Mouse (Mus musculus) urinary bladder, adult 2 months (tissue): Measurements from ENCODE around the gene Olfr641. TPM values are rescaled to one million over a fixed set of nuclear protein-coding genes. Genes with fewer than 3 reads are reported as not detected.

Experiments
- DNase-seq: peaks from one replicate; pipeline ENCODE4 v3.0.0; 2022; ENCODE audit warnings: low spot score
- polyA plus RNA-seq: library from polyadenylated mRNA; depleted of rRNA; stranded (reverse); fragments of >200 nt; gene quantifications from 2 replicates; pipeline ENCODE4 v1.2.3, GENCODE M21; 2012; rRNA removed

Olfr641 gene
- not detected in 2 replicates for polyA plus RNA-seq

DNA sequence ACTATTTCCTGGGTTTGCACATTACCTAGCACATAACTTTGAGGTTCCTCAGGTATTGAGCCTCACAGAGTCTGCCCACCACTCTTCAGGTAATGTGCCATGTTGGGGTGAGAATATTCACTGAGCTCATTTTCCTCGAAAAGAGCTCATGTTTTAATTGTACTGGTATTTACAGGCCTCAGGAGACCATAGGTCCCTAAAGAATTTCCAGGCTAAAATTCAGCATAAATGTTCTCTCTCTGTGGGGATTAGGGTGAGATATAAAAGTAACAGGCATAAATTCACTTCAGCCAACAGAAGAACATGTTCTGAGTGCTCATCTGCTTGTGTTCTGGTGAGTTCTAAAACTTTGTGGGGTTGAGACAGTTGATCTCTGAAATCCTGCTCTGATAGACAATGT lies at the start of gene Olfr641:
Gene Olfr641, plus strand, starts transcription at position 301 of the 400 bp plus-strand sequence.
- DNase-seq = no peak

DNA sequence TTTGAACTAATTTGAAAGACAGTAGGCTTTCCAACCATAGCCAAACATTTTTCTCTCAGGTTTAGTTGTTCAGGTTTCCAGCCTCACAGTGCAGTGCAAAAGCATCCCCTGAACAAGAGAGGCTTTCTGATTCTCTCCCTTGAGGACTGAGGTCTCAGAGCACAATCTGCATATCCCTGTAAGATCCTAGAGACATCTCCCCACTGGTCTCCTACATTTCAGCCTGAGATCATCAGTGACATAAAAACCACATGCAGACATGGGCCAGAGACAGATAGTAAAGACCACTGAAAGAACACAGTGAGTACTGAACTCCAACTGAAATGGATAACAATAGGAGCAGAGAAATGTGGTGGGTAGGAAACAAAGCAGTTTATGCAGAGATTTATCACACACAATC lies 36.8 kb upstream of the Olfr641 start, which contains the start of gene Olfr638:
Gene Olfr638, plus strand, starts transcription at position 301 of the 400 bp plus-strand sequence.
- DNase-seq = no peak

DNA sequence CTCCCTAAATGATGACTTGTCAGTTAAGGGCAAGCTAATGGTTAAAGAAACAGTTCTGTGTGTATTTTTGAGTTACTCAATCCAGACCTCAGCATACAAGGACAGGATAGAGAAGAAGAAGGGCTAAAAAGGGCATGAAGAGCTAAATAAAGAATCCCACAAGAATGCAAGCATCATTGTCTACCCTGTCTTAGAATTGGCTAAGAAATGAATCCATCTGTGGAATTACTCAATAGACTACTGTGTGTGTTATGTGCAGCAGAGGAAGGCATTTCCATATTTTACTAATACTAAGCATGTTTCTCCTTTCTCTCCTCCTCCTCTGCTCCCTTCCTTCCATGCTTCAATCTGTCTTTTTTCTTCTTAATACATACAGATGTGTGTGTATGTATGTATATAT lies 36.1 kb upstream of the Olfr641 start:
- no peak for DNase-seq

DNA sequence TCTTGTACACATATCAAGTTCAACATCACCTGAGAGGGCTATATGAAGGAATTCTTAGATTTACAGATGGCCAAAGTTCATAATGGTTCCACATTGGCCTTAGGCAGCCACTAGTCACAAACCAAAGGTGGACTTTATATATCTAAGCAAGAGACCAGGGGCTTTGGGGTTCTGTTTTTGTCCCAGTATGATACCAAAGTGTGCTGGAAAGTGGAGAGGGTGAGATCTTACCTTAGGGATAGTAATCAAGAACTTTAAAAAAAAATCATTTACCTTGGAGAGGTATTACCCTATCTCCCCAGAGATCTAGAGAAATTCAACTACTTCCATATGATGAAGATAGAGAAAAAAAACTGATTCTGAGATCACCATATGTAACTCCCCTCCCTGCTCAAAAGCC lies 18.0 kb upstream of the Olfr641 start, which contains the start of gene Olfr639:
Gene Olfr639, minus strand, starts transcription at position 101 of the 400 bp plus-strand sequence.
- no peak for DNase-seq

DNA sequence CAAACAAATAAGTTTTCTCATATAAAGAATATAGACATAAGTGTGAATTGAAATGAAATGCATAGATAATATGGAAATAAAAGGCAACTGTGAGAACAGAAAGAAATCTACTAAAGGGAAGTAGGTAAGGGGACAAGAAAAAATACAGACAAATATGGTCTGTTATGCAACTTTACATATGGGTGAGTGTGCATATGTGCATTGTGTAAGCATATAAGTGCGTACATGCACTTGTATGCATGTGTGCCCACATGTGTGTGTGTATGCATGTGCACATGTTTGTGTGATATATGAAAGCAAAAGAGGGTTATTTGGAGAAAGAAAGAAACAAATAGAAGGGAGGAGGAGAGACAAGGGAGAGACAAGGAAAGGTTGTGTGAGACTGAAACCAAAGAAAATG lies 16.3 kb upstream of the Olfr641 start:
- DNase-seq = no peak

DNA sequence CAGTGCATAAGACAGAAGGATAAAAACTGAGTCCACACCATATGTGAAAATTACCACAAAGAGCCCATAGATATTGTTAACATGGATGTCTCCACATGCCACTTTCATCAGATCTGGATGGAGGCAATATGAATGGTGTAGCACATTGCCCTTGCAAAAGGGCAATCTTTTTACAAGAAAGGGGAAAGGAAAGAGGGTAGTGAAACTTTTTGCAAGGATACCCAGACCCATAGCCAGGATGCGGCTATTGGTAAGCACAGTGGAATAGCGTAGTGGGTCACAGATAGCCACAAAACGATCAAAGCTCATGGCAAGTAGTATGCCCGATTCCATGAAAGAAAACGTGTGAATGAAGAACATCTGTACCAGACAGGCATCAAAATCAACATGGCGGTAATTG lies 13.6 kb upstream of the Olfr641 start:
- DNase-seq = no peak

DNA sequence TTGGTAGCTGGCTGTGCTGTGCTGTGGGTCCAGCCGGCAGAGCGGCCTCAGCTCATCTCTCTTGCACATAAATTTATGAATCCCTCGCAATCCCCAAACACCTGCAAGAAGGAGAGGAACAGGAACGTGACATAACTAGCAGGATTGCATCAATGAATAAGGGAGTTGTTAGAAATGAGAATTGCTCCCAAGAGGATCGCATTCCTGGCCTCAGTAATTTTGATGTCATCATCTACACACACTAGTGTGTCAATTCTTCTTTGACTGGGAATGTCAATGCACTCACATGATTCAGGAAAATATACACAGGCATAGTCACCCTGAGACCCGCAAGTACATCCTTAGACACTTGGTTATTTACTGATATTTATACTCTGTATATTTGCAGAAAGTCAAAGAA lies 9.8 kb upstream of the Olfr641 start, which contains the start of gene Olfr640:
Gene Olfr640, minus strand, starts transcription at position 101 of the 400 bp plus-strand sequence.
- DNase-seq = no peak

DNA sequence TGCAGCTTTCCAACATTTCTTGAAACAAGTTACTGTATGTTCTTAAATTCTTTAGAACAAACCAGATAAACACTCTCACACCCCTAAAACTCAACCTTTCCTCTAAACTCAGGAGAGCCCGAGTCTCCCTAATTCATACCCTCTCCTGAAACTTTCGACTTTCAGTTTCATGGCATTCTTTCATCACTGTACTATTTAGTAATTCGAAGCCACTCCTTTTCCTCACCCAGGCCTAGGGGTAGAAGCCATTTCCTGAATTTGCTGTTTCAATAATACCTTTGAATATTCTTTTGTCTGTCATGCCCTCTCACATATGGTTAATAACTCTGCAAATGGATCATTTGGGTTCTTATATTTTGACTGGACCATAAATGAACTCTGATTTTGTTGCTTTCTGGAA lies 8.3 kb upstream of the Olfr641 start:
- no peak for DNase-seq

DNA sequence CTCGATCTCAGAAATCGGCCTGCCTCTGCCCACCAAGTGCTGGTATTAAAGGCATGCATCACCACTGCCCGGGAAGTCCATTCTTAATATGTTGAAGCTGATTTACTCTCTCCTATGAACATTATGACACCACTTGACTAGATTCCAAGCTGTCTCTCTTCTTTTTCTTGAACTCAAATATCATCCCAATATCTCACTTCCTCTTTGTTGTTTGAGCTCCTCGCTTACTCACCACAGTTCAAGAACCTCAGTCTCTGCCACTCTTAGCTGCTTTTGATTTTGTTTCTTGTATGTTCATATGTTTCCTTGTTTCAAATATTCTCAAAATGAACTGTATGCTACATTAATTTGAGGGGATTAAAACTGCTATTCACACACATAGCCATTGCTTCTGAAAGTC lies 15.5 kb downstream of the Olfr641 start:
- DNase-seq = no peak

DNA sequence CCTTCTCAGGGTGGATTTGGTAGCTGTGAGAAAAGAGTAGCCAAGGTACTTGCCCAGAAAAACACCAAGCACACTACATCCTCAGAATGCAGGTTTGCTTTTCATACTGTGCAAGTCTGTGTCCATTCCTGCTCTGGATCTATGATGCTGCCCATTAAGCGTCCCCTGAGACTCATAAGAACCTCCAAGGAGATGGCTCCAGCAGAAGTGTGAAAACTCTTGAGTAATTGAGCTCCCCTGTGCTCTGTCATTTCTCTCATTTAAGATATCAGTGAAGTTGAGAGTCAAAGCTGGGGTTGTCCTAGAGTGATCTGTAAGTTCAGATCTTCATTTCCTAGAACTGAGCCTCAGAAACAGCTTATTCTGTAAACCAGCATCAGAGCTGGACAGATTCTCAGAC lies 17.3 kb downstream of the Olfr641 start, which contains the start of gene Olfr642:
Gene Olfr642, minus strand, starts transcription at position 101 of the 400 bp plus-strand sequence.
- no peak for DNase-seq

DNA sequence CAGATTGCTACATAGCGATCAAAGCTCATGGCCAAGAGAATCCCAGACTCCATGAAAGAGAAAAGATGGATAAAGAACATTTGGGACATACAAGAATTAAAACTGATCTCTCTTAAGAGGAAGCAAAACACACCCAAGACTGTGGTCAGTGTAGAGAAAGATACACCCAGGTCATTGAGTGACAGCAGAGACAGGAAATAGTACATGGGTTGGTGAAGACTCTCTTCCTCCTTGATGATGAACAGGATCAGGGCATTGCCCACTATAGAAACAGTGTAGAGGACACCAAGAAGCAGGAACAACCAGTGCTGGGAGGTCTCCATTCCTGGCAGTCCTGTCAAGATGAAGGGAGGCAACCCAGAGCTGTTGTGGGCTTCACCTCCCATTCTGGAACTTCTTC lies 24.0 kb downstream of the Olfr641 start:
- no peak for DNase-seq

DNA sequence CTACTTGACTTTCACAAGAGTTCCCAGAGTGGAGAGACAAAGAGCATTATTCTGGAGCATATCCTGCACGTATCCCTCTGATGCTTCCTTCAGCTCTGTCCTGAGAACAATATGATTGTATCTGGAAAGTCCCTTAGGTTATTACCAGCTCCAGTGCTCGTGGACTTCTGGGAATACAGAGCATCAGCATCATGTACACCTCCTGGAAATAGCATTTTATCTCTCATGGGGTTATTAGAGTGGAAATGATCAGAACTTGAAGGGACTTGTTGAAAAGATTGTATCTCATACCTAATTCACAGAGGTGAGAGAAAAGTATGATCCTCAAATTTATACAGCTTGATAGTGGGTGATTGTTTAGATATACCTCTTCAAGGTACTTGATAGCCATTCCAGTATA lies 26.1 kb downstream of the Olfr641 start, which contains the start of gene 4930516K23Rik:
Gene 4930516K23Rik, minus strand, starts transcription at position 101 of the 400 bp plus-strand sequence.
- DNase-seq = no peak

DNA sequence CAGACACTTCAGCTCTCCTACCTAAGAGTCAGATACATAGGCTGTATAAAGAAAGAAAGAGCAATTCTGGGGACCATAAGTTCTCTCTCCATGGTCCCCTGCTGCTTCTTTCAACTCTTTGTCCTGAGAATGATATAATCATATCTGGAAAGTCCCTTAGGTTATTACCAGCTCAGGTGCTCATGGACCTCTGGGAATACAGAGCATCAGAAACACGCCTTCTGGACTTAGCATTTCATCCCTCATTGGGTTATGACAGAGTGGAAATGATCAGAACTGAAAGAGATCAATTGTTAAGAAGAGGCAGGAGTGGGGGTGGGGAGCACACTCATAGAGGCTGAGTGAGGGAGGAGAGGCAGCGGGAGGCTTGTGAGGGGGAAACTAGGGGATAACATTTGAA lies 36.5 kb downstream of the Olfr641 start, which contains the start of gene Olfr644:
Gene Olfr644, minus strand, starts transcription at position 101 of the 400 bp plus-strand sequence.
- DNase-seq = no peak

DNA sequence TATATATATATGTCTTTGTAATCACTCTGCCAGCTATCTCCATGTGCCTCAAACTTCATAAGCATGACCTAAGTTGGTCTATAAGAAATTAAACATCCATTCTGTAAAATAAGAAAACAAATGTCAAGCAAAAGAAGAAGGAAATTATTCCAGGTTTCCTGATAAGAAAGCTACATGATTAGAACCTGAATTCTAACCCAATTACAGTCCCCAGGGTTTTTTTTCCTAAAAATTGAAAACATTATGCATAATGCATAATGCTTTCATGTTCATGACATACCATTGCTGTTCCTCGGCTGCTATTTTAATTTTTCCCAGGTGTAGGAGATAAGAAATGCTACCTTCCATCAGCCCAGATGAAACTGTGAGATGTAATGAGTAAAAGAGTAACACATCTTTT lies 50.1 kb downstream of the Olfr641 start, which contains the start of gene Olfr645:
Gene Olfr645, minus strand, starts transcription at position 101 of the 400 bp plus-strand sequence.
- DNase-seq = no peak

Other genes with a start within 250 kb of the Olfr641 start
- not detected in 2 replicates for gene Olfr67, start 243.6 kb upstream of the Olfr641 start, polyA plus RNA-seq
- gene Hbb-bt, start 221.4 kb upstream of the Olfr641 start, polyA plus RNA-seq = 33.8 and 35.3 TPM in 2 replicates
- 257 and 296 TPM in 2 replicates for gene Hbb-bs, start 207.3 kb upstream of the Olfr641 start, polyA plus RNA-seq
- gene Hbb-bh2, start 194.9 kb upstream of the Olfr641 start, polyA plus RNA-seq = not detected in 2 replicates
- 0.15 and 0.18 TPM in 2 replicates for gene Hbb-bh1, start 192.3 kb upstream of the Olfr641 start, polyA plus RNA-seq
- gene Hbb-y, start 182.2 kb upstream of the Olfr641 start, polyA plus RNA-seq = 0.29 and 0.55 TPM in 2 replicates
- not detected in 2 replicates for gene Olfr66, start 149.2 kb upstream of the Olfr641 start, polyA plus RNA-seq
- not detected in 2 replicates for gene Olfr64, start 141.0 kb upstream of the Olfr641 start, polyA plus RNA-seq
- gene Olfr65, start 132.0 kb upstream of the Olfr641 start, polyA plus RNA-seq = not detected in 2 replicates
- not detected in 2 replicates for gene Olfr631, start 106.6 kb upstream of the Olfr641 start, polyA plus RNA-seq
- not detected in 2 replicates for gene Olfr632, start 101.1 kb upstream of the Olfr641 start, polyA plus RNA-seq
- not detected in 2 replicates for gene Olfr633, start 91.0 kb upstream of the Olfr641 start, polyA plus RNA-seq
- gene Olfr635, start 64.3 kb upstream of the Olfr641 start, polyA plus RNA-seq = not detected in 2 replicates
- not detected in 2 replicates for gene Olfr638, start 36.7 kb upstream of the Olfr641 start, polyA plus RNA-seq
- not detected in 2 replicates for gene Olfr639, start 18.1 kb upstream of the Olfr641 start, polyA plus RNA-seq
- gene Olfr640, start 9.9 kb upstream of the Olfr641 start, polyA plus RNA-seq = not detected in 2 replicates
- gene Olfr642, start 17.2 kb downstream of the Olfr641 start, polyA plus RNA-seq = not detected in 2 replicates
- gene 4930516K23Rik, start 26.0 kb downstream of the Olfr641 start, polyA plus RNA-seq = not detected in 2 replicates
- gene Olfr644, start 36.4 kb downstream of the Olfr641 start, polyA plus RNA-seq = not detected in 2 replicates
- not detected in 2 replicates for gene Olfr645, start 50.0 kb downstream of the Olfr641 start, polyA plus RNA-seq
- not detected in 2 replicates for gene Olfr646, start 69.4 kb downstream of the Olfr641 start, polyA plus RNA-seq
- gene Ubqln5, start 94.4 kb downstream of the Olfr641 start, polyA plus RNA-seq = not detected in 2 replicates
- gene Olfr643, start 102.0 kb downstream of the Olfr641 start, polyA plus RNA-seq = not detected in 2 replicates
- gene Ubqln3, start 107.8 kb downstream of the Olfr641 start, polyA plus RNA-seq = not detected in 2 replicates
- gene Ubqlnl, start 115.1 kb downstream of the Olfr641 start, polyA plus RNA-seq = not detected in 2 replicates
- not detected in 2 replicates for gene Olfm5, start 129.4 kb downstream of the Olfr641 start, polyA plus RNA-seq
- gene Olfr648, start 147.9 kb downstream of the Olfr641 start, polyA plus RNA-seq = 0.03 and 0.07 TPM in 2 replicates
- not detected in 2 replicates for gene Olfr649, start 160.5 kb downstream of the Olfr641 start, polyA plus RNA-seq
- gene Trim6, start 183.3 kb downstream of the Olfr641 start, polyA plus RNA-seq = 0.62 and 0.98 TPM in 2 replicates
- gene Trim34a, start 209.0 kb downstream of the Olfr641 start, polyA plus RNA-seq = 16.2 and 16.7 TPM in 2 replicates